Mouse (Mus musculus) retina, embryonic 14.5 days (tissue): ENCODE measurements around the gene Ephx1.
A peak's percentile ranks its signal among the peaks of the same experiment; 100 is the strongest.
"Not testable (repeated sequence)": the region's sequence is repeated elsewhere in the genome, so short reads cannot be mapped to it uniquely, and the experiment has no call there.

Experiments used
- DNase-seq: peaks from one replicate; pipeline ENCODE4 v3.0.0-alpha.2; 2015; ENCODE audit warnings: low spot score

Ephx1 gene

GRCm38 (mm10) chr1:180974126-180974746 lies 46.5 kb downstream of the Ephx1 start:
- peak; percentile 90 for DNase-seq

DNA sequence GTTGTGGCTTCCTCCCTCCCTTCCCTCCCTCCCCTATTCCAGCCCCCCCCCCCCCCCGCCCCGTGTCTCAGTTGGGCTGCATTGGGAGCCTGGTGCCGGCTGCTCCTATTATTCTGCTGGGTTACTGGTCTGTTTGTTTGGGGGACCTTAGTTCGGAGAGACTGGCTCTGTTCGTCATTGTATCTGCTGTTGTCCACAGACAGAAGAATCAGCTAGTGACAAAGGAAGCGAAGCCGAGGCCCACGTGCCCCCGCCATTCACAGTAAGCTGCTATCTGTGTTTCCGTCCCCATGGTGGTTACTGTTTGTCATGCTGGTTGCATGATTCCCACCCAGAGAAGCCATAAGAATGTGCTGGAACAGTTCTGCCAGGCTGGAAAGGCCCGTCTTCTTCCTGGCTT lies 47.8 kb downstream of the Ephx1 start:
- no peak for DNase-seq

GRCm38 (mm10) chr1:180967261-180967660 lies 53.4 kb downstream of the Ephx1 start:
- no peak for DNase-seq

- peak; percentile 84 for DNase-seq
Measured at GRCm38 (mm10) chr1:180966542-180966941, 54.2 kb downstream of the Ephx1 start.

- no peak for DNase-seq
Measured at GRCm38 (mm10) chr1:180965786-180966185, 54.9 kb downstream of the Ephx1 start.

DNA sequence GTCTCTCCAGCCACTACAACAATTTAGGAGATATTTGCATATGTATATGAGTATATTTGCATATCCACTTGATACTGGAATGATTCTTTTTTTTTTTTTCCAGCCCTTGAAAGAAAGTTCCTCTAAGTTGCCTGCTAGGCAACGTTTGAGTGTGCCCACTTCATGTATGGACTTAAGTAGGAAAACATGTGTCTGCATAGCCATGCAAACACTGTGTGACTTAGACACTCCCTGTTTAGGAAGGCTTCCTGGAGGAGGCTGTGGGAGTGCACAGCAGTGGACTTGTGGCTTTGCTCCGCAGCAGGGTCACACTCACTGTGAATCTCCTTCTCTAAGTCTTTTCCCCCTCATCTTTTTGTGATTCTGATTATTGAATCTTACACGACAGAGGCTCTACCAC lies 61.9 kb downstream of the Ephx1 start:
- no peak for DNase-seq

GRCm38 (mm10) chr1:180957989-180958388 lies 62.7 kb downstream of the Ephx1 start:
- DNase-seq: no peak

GRCm38 (mm10) chr1:180956973-180957381 lies 63.7 kb downstream of the Ephx1 start:
- DNase-seq: no peak

DNA sequence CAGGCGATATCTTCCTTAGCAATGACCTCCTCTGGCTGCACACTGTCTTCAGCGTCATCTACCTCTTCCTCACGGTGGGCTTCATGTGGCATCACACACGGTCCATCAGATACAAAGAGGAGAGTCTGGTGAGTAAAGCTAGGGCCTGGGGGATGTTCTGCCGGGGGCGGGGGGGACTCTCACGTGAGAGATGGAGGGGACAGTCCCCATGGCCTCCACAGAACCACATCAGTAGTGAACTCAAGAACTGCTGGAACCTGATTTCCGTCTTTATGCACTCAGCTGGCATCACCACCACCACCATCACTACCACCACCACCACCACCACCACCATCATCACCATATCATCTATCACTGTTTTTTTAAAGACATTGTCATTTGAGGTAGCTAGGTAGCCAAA lies 64.3 kb downstream of the Ephx1 start:
- DNase-seq: no peak

DNA sequence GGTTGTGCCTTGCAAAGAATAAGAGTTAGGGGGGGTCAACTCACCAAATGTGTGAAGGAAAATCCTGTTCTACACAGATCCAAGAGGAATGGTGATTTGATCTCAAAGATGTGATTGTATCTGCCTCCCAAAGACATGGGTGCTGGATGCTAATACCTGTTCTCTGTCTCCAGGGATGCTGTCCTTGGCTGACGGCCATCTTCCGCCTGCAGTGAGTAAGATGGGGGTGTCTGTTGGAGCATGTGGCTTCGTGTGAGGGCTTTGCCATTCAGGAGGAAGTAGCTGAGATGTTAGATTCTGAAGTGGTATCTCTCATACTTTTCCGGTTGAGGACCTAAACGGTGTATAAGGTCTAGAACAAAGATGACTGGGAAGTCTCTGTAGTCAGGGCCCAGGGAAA lies 67.9 kb downstream of the Ephx1 start:
- DNase-seq: no peak

DNA sequence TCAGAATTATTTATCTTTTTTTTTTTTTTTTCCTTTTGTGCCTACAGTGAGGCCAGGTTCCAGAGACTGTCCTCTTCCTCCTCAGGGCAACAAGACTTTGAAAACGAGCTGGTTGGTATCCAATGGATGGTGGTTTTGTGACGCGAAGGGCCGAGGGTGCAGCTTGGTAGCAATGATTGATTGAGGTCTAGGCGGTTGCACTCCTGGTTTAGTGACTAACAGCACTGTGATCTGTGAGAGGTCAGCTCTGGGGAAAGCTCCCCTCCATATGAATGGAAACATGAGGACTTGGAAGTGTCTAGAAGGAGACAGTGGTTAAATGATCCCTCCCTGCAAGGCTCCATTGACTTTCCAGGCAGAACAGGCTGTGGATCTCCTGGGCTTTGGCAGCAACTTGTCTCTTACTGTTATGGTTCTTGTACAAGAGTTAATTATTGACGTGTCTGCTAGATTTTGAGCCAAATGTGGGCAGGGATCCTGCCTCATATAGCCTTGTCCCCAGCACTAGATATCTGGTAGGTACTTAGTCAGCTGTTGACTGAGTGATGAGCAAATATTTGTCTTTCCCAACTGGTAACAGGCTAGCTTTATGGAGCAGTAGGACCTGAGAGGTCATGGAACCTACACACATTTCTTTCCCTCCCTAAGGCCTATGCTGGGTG lies 68.5 kb downstream of the Ephx1 start:
- DNase-seq: no peak

- DNase-seq: no peak
Measured at GRCm38 (mm10) chr1:180946448-180946847, 74.3 kb downstream of the Ephx1 start.

- DNase-seq: peak; percentile 54
Measured at GRCm38 (mm10) chr1:180945001-180945980, 75.4 kb downstream of the Ephx1 start.

GRCm38 (mm10) chr1:180944553-180944952 lies 76.2 kb downstream of the Ephx1 start:
- no peak for DNase-seq

- no peak for DNase-seq
Measured at GRCm38 (mm10) chr1:180943896-180944295, 76.8 kb downstream of the Ephx1 start.

GRCm38 (mm10) chr1:180943032-180943644 lies 77.6 kb downstream of the Ephx1 start:
- no peak for DNase-seq

DNA sequence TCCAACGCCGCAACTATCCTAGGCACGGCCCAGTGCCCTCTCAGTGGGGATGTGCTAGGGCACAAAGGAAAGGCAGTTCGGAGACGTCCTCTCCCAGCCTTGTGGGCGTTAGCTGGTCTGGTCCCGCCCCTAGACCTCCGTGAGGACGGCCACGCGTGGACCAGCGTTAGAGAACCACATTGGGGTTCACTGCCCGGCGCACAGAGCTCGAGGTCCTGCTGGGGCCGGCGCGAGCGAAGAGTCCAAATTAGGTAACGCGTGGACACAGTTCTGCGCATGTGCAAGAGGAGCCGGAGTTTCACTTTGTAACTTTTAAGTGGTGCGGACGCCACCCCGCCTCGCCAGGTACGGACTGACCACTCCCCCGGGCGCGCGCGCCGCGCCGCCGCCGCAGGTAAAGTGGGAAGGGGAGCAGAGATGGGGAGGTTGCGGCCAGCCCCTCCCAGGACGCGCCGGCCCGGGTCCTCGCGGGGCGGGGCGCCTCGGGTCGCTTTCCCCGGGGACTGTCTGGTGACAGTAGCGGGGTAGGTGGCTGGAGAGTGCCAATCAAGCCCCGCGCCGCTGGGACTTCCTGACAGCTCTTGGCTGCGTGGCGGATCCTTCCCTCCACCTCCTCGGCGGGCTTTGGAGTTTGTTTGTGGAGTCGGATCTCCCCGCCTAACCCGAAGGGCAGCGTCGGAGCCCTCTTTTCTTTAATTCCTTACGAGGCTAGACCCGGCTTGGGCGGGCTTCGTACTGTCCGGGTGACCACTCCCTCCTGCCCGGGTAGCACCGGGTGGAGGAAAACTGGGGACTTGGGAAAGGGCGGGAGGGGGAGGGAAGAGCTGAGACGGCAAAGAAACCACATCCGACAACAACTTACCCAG lies 78.3 kb downstream of the Ephx1 start, which contains the start of gene Tmem63a:
Tmem63a (plus strand) TSS at position 179 of the 866 bp plus-strand sequence.
- DNase-seq: peak; percentile 71

GRCm38 (mm10) chr1:180941726-180942125 lies 79.0 kb downstream of the Ephx1 start:
- DNase-seq: no peak

- no peak for DNase-seq
Measured at GRCm38 (mm10) chr1:180940776-180941460, 79.8 kb downstream of the Ephx1 start.

- DNase-seq: not testable (repeated sequence)
Measured at GRCm38 (mm10) chr1:180938781-180939180, 81.9 kb downstream of the Ephx1 start.
